17 mouse cellular contexts compared by ENCODE assay signal in the genomic region with DNA sequence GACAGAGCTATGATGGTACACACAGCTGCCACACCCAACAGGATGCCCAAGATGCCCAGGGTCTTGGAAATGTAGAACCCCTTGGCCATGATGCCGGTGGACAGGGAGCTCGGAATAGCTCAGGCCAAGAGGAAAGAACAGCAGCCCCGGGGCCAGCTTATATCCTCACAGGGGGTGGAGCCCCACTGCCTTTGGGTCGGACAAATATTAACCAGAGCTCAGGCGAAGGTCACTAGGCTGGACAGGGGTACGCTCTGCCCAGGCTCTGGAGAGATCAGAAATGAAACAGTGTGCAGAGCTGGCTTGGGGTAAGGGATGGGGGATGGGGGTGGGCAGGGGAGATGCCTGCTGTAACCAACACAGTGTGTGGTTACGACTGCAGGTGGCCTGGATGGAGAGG. TPM values are rescaled to one million over a fixed set of nuclear protein-coding genes. Genes with fewer than 3 reads are reported as not detected.
DNase-seq lines count a peak whose midpoint lies in the region; ATAC-seq lines count a peak whose summit lies in the region.
"Had no signal": no experiment of that assay in that cellular context is flagged by ENCODE, and none has a peak within 500 bp of the region (broad histone marks: within the 10 kb centered on the region; RNA-seq: fewer than 3 reads in every experiment).

No protein-coding gene starts in this region.

- no peak overlapping the region for H3K27ac ChIP-seq in intestine, embryonic 14.5 days (ENCODE audit: low read depth)
- peak overlapping the region; percentile 67 for H3K27ac ChIP-seq in liver, embryonic 15.5 days (replicated peaks)
- H3K27ac ChIP-seq in forebrain, embryonic 13.5 days: no peak overlapping the region
- H3K27ac ChIP-seq: heart, adult 2 months; hindbrain, embryonic 15.5 days had no signal

- H3K4me1 ChIP-seq in intestine, embryonic 14.5 days (replicated peaks; ENCODE audit: control insufficient read depth, insufficient read depth, low read length): peaks cover 7% of the 10 kb centered on the region; the same call in 1 of the 2 replicates
- H3K4me1 ChIP-seq in liver, embryonic 15.5 days (replicated peaks): peaks cover 13% of the 10 kb centered on the region
- H3K4me1 ChIP-seq in forebrain, embryonic 13.5 days: no peaks in the 10 kb centered on the region
- H3K4me1 ChIP-seq: hindbrain, embryonic 15.5 days had no signal

- 0 out of 2 replicates have a peak, but pooled peaks cover 20% of the 10 kb centered on the region for H3K36me3 ChIP-seq in intestine, embryonic 14.5 days (ENCODE audit: control insufficient read depth, insufficient read depth, low read length)
- no peaks in the 10 kb centered on the region for H3K36me3 ChIP-seq in liver, embryonic 15.5 days (replicated peaks)
- no peaks in the 10 kb centered on the region for H3K36me3 ChIP-seq in forebrain, embryonic 13.5 days (ENCODE audit: poor library complexity, severe bottlenecking)
- H3K36me3 ChIP-seq: hindbrain, embryonic 15.5 days had no signal

- H3K4me2 ChIP-seq in intestine, embryonic 14.5 days (ENCODE audit: low read length): peak overlapping the region; percentile 28
- peak overlapping the region; percentile 42 for H3K4me2 ChIP-seq in liver, embryonic 15.5 days
- H3K4me2 ChIP-seq in forebrain, embryonic 13.5 days: no peak overlapping the region
- H3K4me2 ChIP-seq: hindbrain, embryonic 15.5 days had no signal

- WGBS in intestine, embryonic 14.5 days: 36% methylated on average over 7 of the region's 7 CpGs
- 47% methylated on average over 7 of the region's 7 CpGs for WGBS in liver, embryonic 15.5 days (ENCODE audit: insufficient replicate concordance)
- 74% methylated on average over 7 of the region's 7 CpGs for WGBS in forebrain, embryonic 13.5 days

- H3K9ac ChIP-seq in intestine, embryonic 14.5 days (ENCODE audit: low read length): no peak overlapping the region
- H3K9ac ChIP-seq in liver, embryonic 15.5 days: no peak overlapping the region
- H3K9ac ChIP-seq in forebrain, embryonic 13.5 days: no peak overlapping the region
- H3K9ac ChIP-seq: hindbrain, embryonic 15.5 days had no signal

- no peaks in the 10 kb centered on the region for H3K9me3 ChIP-seq in intestine, embryonic 14.5 days (ENCODE audit: control insufficient read depth, low read length)
- no peaks in the 10 kb centered on the region for H3K9me3 ChIP-seq in liver, embryonic 15.5 days (replicated peaks)
- H3K9me3 ChIP-seq in forebrain, embryonic 13.5 days (replicated peaks): no peaks in the 10 kb centered on the region
- H3K9me3 ChIP-seq: hindbrain, embryonic 15.5 days had no signal

- H3K4me3 ChIP-seq in intestine, embryonic 14.5 days (ENCODE audit: low read depth, low read length): no peak overlapping the region
- H3K4me3 ChIP-seq in liver, embryonic 15.5 days (replicated peaks): peak overlapping the region; percentile 40
- no peak overlapping the region for H3K4me3 ChIP-seq in forebrain, embryonic 13.5 days
- H3K4me3 ChIP-seq: heart, adult 2 months; hindbrain, embryonic 15.5 days had no signal

- peak; percentile 59 for ATAC-seq in intestine, embryonic 14.5 days (replicated peaks; ENCODE audit: low FRiP score, low TSS enrichment, low read depth)
- peak; percentile 76 for ATAC-seq in liver, embryonic 15.5 days (ENCODE audit: insufficient read depth)
- ATAC-seq in megakaryocyte progenitor cell, adult 5-6 weeks (replicated peaks; ENCODE audit: poor library complexity): no peak
- ATAC-seq in forebrain, embryonic 13.5 days: no peak
- ATAC-seq: lung, postnatal 0 days had no signal

- H3K27me3 ChIP-seq in intestine, embryonic 14.5 days (replicated peaks; ENCODE audit: control insufficient read depth, insufficient read depth, low read length): no peaks in the 10 kb centered on the region
- H3K27me3 ChIP-seq in liver, embryonic 15.5 days: peaks cover 8% of the 10 kb centered on the region
- peaks cover 2% of the 10 kb centered on the region for H3K27me3 ChIP-seq in forebrain, embryonic 13.5 days

- DNase-seq in intestine, embryonic 14.5 days (ENCODE audit: low spot score): no peak
- DNase-seq in kidney, adult 8-10 months: peak; percentile 81 to 82
- DNase-seq in kidney, postnatal 4 days: peak; percentile 67 to 80
- no peak for DNase-seq in cerebellum, postnatal 14 days
- no peak for DNase-seq in frontal cortex, postnatal 10 days (ENCODE audit: low spot score in 2 of 2)
- DNase-seq: cerebellum, adult 9-11 months; heart, adult 2 months; heart, postnatal 10 days; right cerebral cortex, postnatal 25 days had no signal

RNA-seq across cellular contexts. Expression of gene Anpep, which starts 18.7 kb away (rescaled TPM):
- 88.2 and 94.9 TPM in 2 replicates for polyA plus RNA-seq in intestine, embryonic 14.5 days (2014; fragmentation: Nextera tagmentation; extraction: Ambion mirVana)
- 14.9 and 21.0 TPM in 2 replicates for polyA plus RNA-seq in liver, embryonic 15.5 days (2015; fragmentation: Nextera tagmentation; extraction: Ambion mirVana)
- total RNA-seq in megakaryocyte progenitor cell, adult 5-6 weeks (2015): 1.2 and 2.3 TPM in 2 replicates
- not detected in 2 replicates for total RNA-seq in megakaryocyte progenitor cell, adult 5-6 weeks (2017)
- 0.99 and 1.9 TPM in 2 replicates for polyA plus RNA-seq in forebrain, embryonic 13.5 days (2015; fragmentation: Nextera tagmentation; extraction: Ambion mirVana)

RNA-seq across cellular contexts. Expression of gene Mesp2, which starts 31.6 kb away (rescaled TPM):
- 1.1 and 1.5 TPM in 2 replicates for polyA plus RNA-seq in intestine, embryonic 14.5 days (2014; fragmentation: Nextera tagmentation; extraction: Ambion mirVana)
- polyA plus RNA-seq in liver, embryonic 15.5 days (2015; fragmentation: Nextera tagmentation; extraction: Ambion mirVana): not detected in 2 replicates
- 0.10 TPM in 1 of 2 replicates, not detected in the other for total RNA-seq in megakaryocyte progenitor cell, adult 5-6 weeks (2015)
- 0.27 TPM in 1 of 2 replicates, not detected in the other for total RNA-seq in megakaryocyte progenitor cell, adult 5-6 weeks (2017)
- polyA plus RNA-seq in forebrain, embryonic 13.5 days (2015; fragmentation: Nextera tagmentation; extraction: Ambion mirVana): 0.90 and 1.1 TPM in 2 replicates
- total RNA-seq: gastrocnemius, adult 18-20 months had no signal

RNA-seq across cellular contexts. Expression of gene Mesp1, which starts 48.6 kb away (rescaled TPM):
- polyA plus RNA-seq in intestine, embryonic 14.5 days (2014; fragmentation: Nextera tagmentation; extraction: Ambion mirVana): 0.13 and 0.19 TPM in 2 replicates
- polyA plus RNA-seq in liver, embryonic 15.5 days (2015; fragmentation: Nextera tagmentation; extraction: Ambion mirVana): not detected in 2 replicates
- total RNA-seq in megakaryocyte progenitor cell, adult 5-6 weeks (2015): not detected in 2 replicates
- total RNA-seq in megakaryocyte progenitor cell, adult 5-6 weeks (2017): not detected in 2 replicates
- polyA plus RNA-seq in forebrain, embryonic 13.5 days (2015; fragmentation: Nextera tagmentation; extraction: Ambion mirVana): not detected in 2 replicates
- total RNA-seq: adrenal gland, adult 18-20 months; gastrocnemius, adult 18-20 months; heart, adult 2 months; heart, postnatal 10 days had no signal
- polyA plus RNA-seq: brain, embryonic 14.5 days; heart, adult 2 months had no signal

Comparison
In these comparisons a context has a peak if more than half of its experiments do, and no peak if none do; other contexts are left out.
1. ATAC-seq: peak in intestine, embryonic 14.5 days (single experiment) and liver, embryonic 15.5 days (single experiment); none in megakaryocyte progenitor cell, adult 5-6 weeks (single experiment) and forebrain, embryonic 13.5 days (single experiment).
2. DNase-seq: peak in kidney, adult 8-10 months (2 of 2) and kidney, postnatal 4 days (2 of 2); none in intestine, embryonic 14.5 days (single experiment), cerebellum, postnatal 14 days (0 of 2) and frontal cortex, postnatal 10 days (0 of 2).